Mouse (Mus musculus) MEL (cell line): Measurements from ENCODE around the gene Glrp1. TPM values are rescaled to one million over a fixed set of nuclear protein-coding genes. Genes with fewer than 3 reads are reported as not detected.

Experiments
- DNase-seq: peaks from one replicate; pipeline ENCODE4 v3.0.0; 2011; ENCODE audit warnings: low read depth, low spot score
- H3K27ac ChIP-seq: 2 replicates; pipeline ENCODE4 v1.5.1; 2012; ENCODE audit warnings: low read depth, mild to moderate bottlenecking, control low read depth, low read length, moderate library complexity; ENCODE audit not compliant: control insufficient read depth
- H3K27me3 ChIP-seq, 2 experiments: fragments of 150-350 bp in 1 of 2; sonication (generic) in 1 of 2; 2 replicates each; pipeline ENCODE4 v1.6.1; 2012; ENCODE audit warnings: low read length in 2 of 2, mild to moderate bottlenecking in 2 of 2, improper control_type of control experiment in 1 of 2, moderate library complexity in 1 of 2; ENCODE audit not compliant: insufficient read depth in 2 of 2, control insufficient read depth in 1 of 2
- H3K36me3 ChIP-seq, 2 experiments: 2 replicates each; pipeline ENCODE4 v1.6.1; 2012 to 2014; ENCODE audit warnings: low read length in 2 of 2, improper control_type of control experiment in 1 of 2, inconsistent platforms in 1 of 2, mild to moderate bottlenecking in 1 of 2; ENCODE audit not compliant: insufficient read depth in 2 of 2, control insufficient read depth in 1 of 2
- H3K4me1 ChIP-seq, 2 experiments: fragments of 150-350 bp in 1 of 2; sonication (generic) in 1 of 2; 2 replicates each; pipeline ENCODE4 v1.6.1; 2012; ENCODE audit warnings: low read length in 2 of 2, improper control_type of control experiment in 1 of 2, mild to moderate bottlenecking in 1 of 2; ENCODE audit not compliant: insufficient read depth in 2 of 2, control insufficient read depth in 1 of 2
- H3K4me3 ChIP-seq, 2 experiments: fragments of 150-350 bp in 1 of 2; sonication (generic) in 1 of 2; 2 replicates each; pipeline ENCODE4 v1.5.1; 2012; ENCODE audit warnings: low read depth in 2 of 2, low read length in 2 of 2, mild to moderate bottlenecking in 2 of 2, moderate library complexity in 2 of 2, control low read depth in 1 of 2, improper control_type of control experiment in 1 of 2; ENCODE audit not compliant: control insufficient read depth in 1 of 2, insufficient read depth in 1 of 2
- H3K79me2 ChIP-seq: 2 replicates; pipeline ENCODE4 v1.6.1; 2012; ENCODE audit warnings: mild to moderate bottlenecking, low read length, moderate library complexity; ENCODE audit not compliant: control insufficient read depth, poor library complexity, insufficient read depth
- H3K9ac ChIP-seq: 2 replicates; pipeline ENCODE4 v1.6.1; 2012; ENCODE audit warnings: low read depth, mild to moderate bottlenecking, control low read depth, low read length, moderate library complexity; ENCODE audit not compliant: control insufficient read depth, poor library complexity, severe bottlenecking
- H3K9me3 ChIP-seq: fragments of 150-350 bp; sonication (generic); replicated peaks from 2 replicates; pipeline ENCODE4 v1.6.1; 2012; ENCODE audit warnings: mild to moderate bottlenecking, low read length, improper control_type of control experiment, moderate library complexity; ENCODE audit not compliant: insufficient read depth
- BHLHE40 ChIP-seq: IDR thresholded peaks from 2 replicates; pipeline ENCODE4 v1.6.1; 2012; ENCODE audit warnings: low read depth, mild to moderate bottlenecking, inconsistent platforms, low read length, improper control_type of control experiment, borderline replicate concordance
- CHD2 ChIP-seq: IDR thresholded peaks from 2 replicates; pipeline ENCODE4 v1.6.1; 2011; ENCODE audit warnings: low read length, improper control_type of control experiment
- CTCF ChIP-seq, 3 experiments: IDR thresholded peaks in 2 of 3; conservative IDR thresholded peaks in 1 of 3; 2 replicates each; pipeline ENCODE4 v1.5.1; 2011 to 2012; ENCODE audit warnings: low read length in 3 of 3, low read depth in 2 of 3, mild to moderate bottlenecking in 2 of 3, improper control_type of control experiment in 1 of 3, inconsistent platforms in 1 of 3, mixed read lengths in 1 of 3, moderate library complexity in 1 of 3; ENCODE audit not compliant: control insufficient read depth in 1 of 3, insufficient read depth in 1 of 3, poor library complexity in 1 of 3, severe bottlenecking in 1 of 3
- ELF1 ChIP-seq: IDR thresholded peaks from 2 replicates; pipeline ENCODE4 v1.6.1; 2014; ENCODE audit warnings: low read depth, mild to moderate bottlenecking, inconsistent platforms, low read length, improper control_type of control experiment, moderate library complexity
- EP300 ChIP-seq, 2 experiments: IDR thresholded peaks; 2 replicates each; pipeline ENCODE4 v1.6.1; 2011; ENCODE audit warnings: improper control_type of control experiment in 2 of 2, low read length in 2 of 2, low read depth in 1 of 2, mild to moderate bottlenecking in 1 of 2
- ETS1 ChIP-seq: IDR thresholded peaks from 2 replicates; pipeline ENCODE4 v1.6.1; 2012; ENCODE audit warnings: low read depth, mild to moderate bottlenecking, inconsistent platforms, low read length, improper control_type of control experiment, moderate library complexity
- GABPA ChIP-seq: IDR thresholded peaks from 2 replicates; pipeline ENCODE4 v1.6.1; 2012; ENCODE audit warnings: low read depth, mild to moderate bottlenecking, inconsistent platforms, low read length, improper control_type of control experiment, moderate library complexity
- GATA1 ChIP-seq: IDR thresholded peaks from 2 replicates; pipeline ENCODE4 v1.6.1; 2011; ENCODE audit warnings: low read depth, low read length, improper control_type of control experiment
- JUND ChIP-seq: IDR thresholded peaks from 2 replicates; pipeline ENCODE4 v1.6.1; 2011; ENCODE audit warnings: low read depth, mild to moderate bottlenecking, improper control_type of control experiment, low read length
- MAZ ChIP-seq: IDR thresholded peaks from 2 replicates; pipeline ENCODE4 v1.6.1; 2012; ENCODE audit warnings: low read depth, mild to moderate bottlenecking, inconsistent platforms, low read length, improper control_type of control experiment
- MEF2A ChIP-seq: IDR thresholded peaks from 2 replicates; pipeline ENCODE4 v1.6.1; 2014; ENCODE audit warnings: low read depth, mild to moderate bottlenecking, inconsistent platforms, low read length, improper control_type of control experiment; ENCODE audit not compliant: poor library complexity, insufficient replicate concordance, severe bottlenecking; ENCODE audit errors: extremely low read depth
- NRF1 ChIP-seq: IDR thresholded peaks from 2 replicates; pipeline ENCODE4 v1.6.1; 2014; ENCODE audit warnings: low read depth, mild to moderate bottlenecking, inconsistent platforms, low read length, improper control_type of control experiment, moderate library complexity; ENCODE audit not compliant: poor library complexity, insufficient read depth, severe bottlenecking
- POLR2A ChIP-seq, 2 experiments: IDR thresholded peaks; 2 replicates each; pipeline ENCODE4 v1.6.1; 2011 to 2012; ENCODE audit warnings: low read length in 2 of 2, mild to moderate bottlenecking in 2 of 2, control low read depth in 1 of 2, improper control_type of control experiment in 1 of 2, low read depth in 1 of 2, moderate library complexity in 1 of 2; ENCODE audit not compliant: control insufficient read depth in 1 of 2, insufficient read depth in 1 of 2, poor library complexity in 1 of 2
- RAD21 ChIP-seq: IDR thresholded peaks from 2 replicates; pipeline ENCODE4 v1.6.1; 2011; ENCODE audit warnings: mild to moderate bottlenecking, low read depth, low read length, improper control_type of control experiment
- RCOR1 ChIP-seq: IDR thresholded peaks from 2 replicates; pipeline ENCODE4 v1.6.1; 2012; ENCODE audit warnings: low read depth, mild to moderate bottlenecking, inconsistent platforms, low read length, improper control_type of control experiment
- SIN3A ChIP-seq: IDR thresholded peaks from 2 replicates; pipeline ENCODE4 v1.6.1; 2012; ENCODE audit warnings: low read length, improper control_type of control experiment, inconsistent platforms
- TAL1 ChIP-seq: IDR thresholded peaks from 2 replicates; pipeline ENCODE4 v1.6.1; 2012; ENCODE audit warnings: mild to moderate bottlenecking, inconsistent platforms, low read length, moderate library complexity, mixed read lengths
- TBP ChIP-seq: IDR thresholded peaks from 2 replicates; pipeline ENCODE4 v1.8.0; 2011; ENCODE audit warnings: low read depth, low read length, improper control_type of control experiment
- UBTF ChIP-seq: IDR thresholded peaks from 2 replicates; pipeline ENCODE4 v1.6.1; 2012; ENCODE audit warnings: low read depth, mild to moderate bottlenecking, inconsistent platforms, low read length, improper control_type of control experiment, moderate library complexity, borderline replicate concordance; ENCODE audit not compliant: insufficient read depth
- ZC3H11A ChIP-seq: IDR thresholded peaks from 2 replicates; pipeline ENCODE4 v1.6.1; 2012; ENCODE audit warnings: low read depth, mild to moderate bottlenecking, inconsistent platforms, low read length, improper control_type of control experiment
- ZMIZ1 ChIP-seq: IDR thresholded peaks from 2 replicates; pipeline ENCODE4 v1.6.1; 2012; ENCODE audit warnings: low read depth, mild to moderate bottlenecking, inconsistent platforms, low read length, improper control_type of control experiment, moderate library complexity
- polyA plus RNA-seq, 2 experiments: library from polyadenylated mRNA; stranded (reverse) in 1 of 2; unstranded in 1 of 2; fragments of >175 nt in 1 of 2; fragments of >200 nt in 1 of 2; gene quantifications; 2 replicates each; pipeline versions ENCODE4 v1.2.1 to v1.2.4; 2012; ENCODE audit warnings: low replicate concordance in 2 of 2, low read depth in 1 of 2; ENCODE audit not compliant: insufficient read length in 2 of 2, insufficient read depth in 1 of 2, missing spikeins in 1 of 2
- total RNA-seq: library from RNA; depleted of rRNA; stranded (reverse); fragments of 300-350 nt; gene quantifications from 2 replicates; pipeline ENCODE4 v1.2.3, GENCODE M21; 2012

The Glrp1 gene
- total and polyA plus RNA-seq, 3 experiments: not detected

DNA sequence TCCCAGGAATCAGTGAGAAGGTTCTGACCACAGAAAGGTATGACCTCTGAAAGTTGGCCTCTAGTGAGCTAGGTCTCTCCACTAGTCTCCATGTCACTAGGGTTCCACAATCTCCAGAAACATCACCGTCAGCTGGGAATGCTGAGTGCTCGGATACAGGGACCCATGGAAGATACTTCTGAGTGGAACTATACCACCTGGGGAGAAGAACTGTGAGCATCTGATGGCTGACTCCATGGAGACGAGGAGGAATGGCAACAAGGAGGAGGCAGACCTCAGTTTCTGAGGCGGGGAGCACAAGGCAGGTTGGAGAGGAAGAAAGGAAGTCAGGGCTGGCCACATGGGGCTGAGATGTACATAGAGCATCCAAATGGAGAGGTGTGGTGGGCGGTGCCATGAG, 50.2 kb downstream of the Glrp1 start:
- no peaks in the 10 kb centered on the region for H3K36me3 ChIP-seq
- no peaks in the 10 kb centered on the region for H3K79me2 ChIP-seq
- H3K27me3 ChIP-seq: no peaks in the 10 kb centered on the region
- no peak overlapping the region for H3K27ac ChIP-seq
- no peak for TF ChIP-seq MEF2A
- no peak for TF ChIP-seq TAL1
- no peak for TF ChIP-seq RAD21
- TF ChIP-seq ZMIZ1: no peak
- TF ChIP-seq NRF1: no peak
- TF ChIP-seq EP300 (IDR thresholded peaks at IDR 0.05; ENCODE audit: low read depth in 1 of 2, low read length in 2 of 2): no peak
- TF ChIP-seq, all 39 proteins: peak for 0
- Histone ChIP-seq H3K4me3 (no peak overlapping the region), H3K9ac (no peak overlapping the region), H3K4me1 (no peaks in the 10 kb centered on the region), H3K9me3 (no peaks in the 10 kb centered on the region)
- DNase-seq: no peak

GRCm38 (mm10) chr1:88459196-88459595, 50.7 kb downstream of the Glrp1 start:
- H3K79me2 ChIP-seq: no peaks in the 10 kb centered on the region
- H3K27me3 ChIP-seq: no peaks in the 10 kb centered on the region
- TF ChIP-seq BHLHE40: no peak
- TF ChIP-seq POLR2A (IDR thresholded peaks at IDR 0.05; ENCODE audit: control insufficient read depth in 1 of 2, insufficient read depth in 1 of 2, low read depth in 1 of 2, low read length in 2 of 2, poor library complexity in 1 of 2): no peak
- no peak for TF ChIP-seq CHD2
- no peak for TF ChIP-seq RAD21
- no peak for TF ChIP-seq ZMIZ1
- TF ChIP-seq RCOR1: no peak
- no peak for TF ChIP-seq MAZ
- no peak for TF ChIP-seq GATA1
- TF ChIP-seq ELF1: no peak
- no peak for TF ChIP-seq SIN3A
- no peak for TF ChIP-seq CTCF (IDR thresholded peaks at IDR 0.05 in 2 of 3, conservative IDR thresholded peaks at IDR 0.05 in 1 of 3; ENCODE audit: control insufficient read depth in 1 of 3, insufficient read depth in 1 of 3, low read depth in 2 of 3, low read length in 3 of 3, poor library complexity in 1 of 3, severe bottlenecking in 1 of 3)
- no peak for TF ChIP-seq ZC3H11A
- no peak for TF ChIP-seq GABPA
- no peak for TF ChIP-seq UBTF
- TF ChIP-seq JUND: no peak
- TF ChIP-seq NRF1: no peak
- TF ChIP-seq ETS1: no peak
- no peak for TF ChIP-seq TBP
- no peak for DNase-seq
- no peak overlapping the region for H3K4me3 ChIP-seq
- H3K36me3 ChIP-seq: no peaks in the 10 kb centered on the region
- no peaks in the 10 kb centered on the region for H3K4me1 ChIP-seq
- no peaks in the 10 kb centered on the region for H3K9me3 ChIP-seq
- H3K9ac ChIP-seq: no peak overlapping the region
- no peak overlapping the region for H3K27ac ChIP-seq
